Mouse (Mus musculus): ENCODE measurements around the gene Lpxn.

The Lpxn gene

DNA sequence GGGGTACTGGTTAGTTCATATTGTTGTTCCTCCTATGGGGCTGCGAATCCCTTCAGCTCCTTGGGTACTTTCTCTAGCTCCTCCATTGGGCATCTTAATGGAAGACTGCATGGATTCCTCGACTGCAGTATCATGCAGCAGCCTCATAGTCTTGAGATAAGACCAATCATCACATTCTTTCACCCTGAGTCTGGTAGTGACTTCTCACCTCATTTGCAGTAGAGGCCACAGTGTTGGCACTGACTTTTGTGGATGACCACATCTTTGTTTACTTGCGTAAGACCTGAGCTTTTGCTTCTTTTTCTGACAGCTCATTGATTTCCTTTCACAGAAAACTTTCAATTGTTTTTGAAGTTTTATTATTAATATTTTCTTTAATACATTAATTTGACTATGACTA lies 9.7 kb downstream of the Lpxn start:
- DNase-seq: no peak

DNA sequence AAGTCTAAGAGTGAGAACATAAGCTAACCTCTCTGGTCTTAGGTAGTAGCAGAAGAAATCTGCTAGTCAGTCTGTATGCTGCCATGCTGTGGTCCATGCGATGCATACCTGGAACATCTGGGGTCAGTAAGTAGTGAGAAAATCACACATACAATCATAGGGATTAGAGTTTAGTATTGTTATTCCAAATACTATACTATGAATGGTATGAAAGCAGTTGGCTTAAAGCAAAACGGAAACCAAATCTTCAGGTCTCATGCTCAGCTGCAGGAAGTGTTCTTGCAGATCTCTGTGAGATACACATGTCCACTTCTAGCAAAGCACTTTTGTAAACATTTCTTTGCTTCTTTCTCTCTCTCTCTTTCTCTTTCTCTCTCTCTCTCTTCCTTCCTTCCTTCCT lies 10.2 kb downstream of the Lpxn start:
- no peak for DNase-seq

DNA sequence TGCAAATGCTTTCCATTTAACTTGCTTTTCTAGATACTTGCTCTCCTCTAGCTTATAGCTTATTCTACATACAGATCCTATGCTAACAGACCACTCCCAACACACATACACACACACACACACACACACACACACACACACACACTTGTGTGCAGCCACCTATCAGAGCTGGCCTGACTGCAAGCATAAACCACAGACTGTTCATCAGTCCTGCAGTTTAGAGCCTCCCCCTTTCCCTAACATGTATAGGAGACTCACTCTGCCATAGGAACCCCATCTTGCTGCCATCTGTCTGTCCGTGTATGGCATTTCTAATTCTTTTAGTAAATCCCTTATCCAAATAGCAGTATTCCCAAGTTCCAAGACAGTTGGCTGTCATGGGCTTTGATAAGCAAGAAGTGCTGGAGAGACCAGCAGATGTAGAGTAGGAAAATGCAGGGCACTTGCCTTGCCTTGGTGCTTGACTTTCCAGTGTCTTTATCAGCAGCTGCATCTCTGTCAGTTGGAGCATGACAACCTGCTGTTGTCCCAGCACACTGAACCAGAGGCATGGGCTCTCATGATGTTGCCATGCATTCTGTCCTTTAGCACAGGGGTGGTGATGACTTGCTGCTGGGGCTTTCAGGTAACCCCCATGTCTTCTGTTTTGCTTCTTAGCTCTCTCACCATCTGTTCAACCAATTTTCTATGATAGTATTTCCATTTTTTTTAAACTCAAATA lies 16.8 kb downstream of the Lpxn start:
- no peak for DNase-seq

DNA sequence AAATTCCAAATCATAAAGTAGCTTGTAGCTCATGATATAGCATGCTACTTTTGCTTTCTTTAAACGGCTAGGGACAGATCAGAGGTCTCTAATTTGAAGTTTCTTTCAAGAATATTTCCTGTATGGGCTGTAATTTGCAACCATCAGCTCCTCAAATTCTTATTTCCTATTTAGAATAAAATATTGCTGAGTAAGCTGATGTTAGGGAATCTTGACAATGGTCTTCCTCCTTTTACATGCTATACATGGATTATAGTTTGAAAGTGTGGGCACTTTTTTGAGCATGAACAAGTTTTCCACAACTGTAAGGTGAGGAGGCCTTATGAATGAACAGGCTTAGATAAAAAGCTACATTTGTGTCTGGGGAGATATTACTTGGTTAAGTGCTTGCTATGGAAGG lies 17.9 kb downstream of the Lpxn start:
- DNase-seq: no peak

DNA sequence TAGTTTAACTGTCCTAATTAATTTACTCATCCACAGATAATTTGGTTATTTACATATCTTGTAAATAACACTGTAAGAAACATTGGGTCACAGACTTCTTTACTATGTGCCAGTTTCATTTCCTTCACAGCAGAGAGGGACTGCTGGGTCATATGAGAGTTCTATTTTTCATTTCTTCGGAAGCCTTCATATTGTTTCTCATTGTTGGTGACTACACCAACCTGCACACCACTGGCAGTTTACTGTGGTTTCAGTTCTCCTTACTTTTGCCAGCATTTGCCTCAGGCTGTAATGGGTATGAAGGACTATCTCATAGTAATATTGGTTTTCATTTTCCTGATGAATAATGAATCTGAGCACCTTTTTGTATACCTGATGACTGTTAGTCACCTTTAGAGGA lies 22.5 kb downstream of the Lpxn start:
- DNase-seq: no peak

DNA sequence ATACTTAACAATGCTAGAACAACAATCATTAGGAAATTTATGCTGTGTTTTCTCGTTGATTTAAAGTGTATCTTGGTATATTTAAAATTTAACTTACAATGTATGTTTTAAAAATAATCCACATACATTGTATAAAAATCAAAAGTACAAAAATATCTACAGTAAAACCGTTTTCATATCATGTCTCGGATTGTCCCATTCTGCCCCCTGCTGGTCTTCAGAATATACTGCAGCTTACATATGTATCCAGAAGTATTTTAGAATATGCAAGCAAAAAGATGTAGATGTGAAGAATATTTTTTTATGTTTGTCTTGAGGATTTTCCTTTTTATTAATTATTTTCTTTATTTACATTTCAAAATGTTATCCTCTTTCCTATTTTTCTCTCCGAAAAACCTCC lies 24.4 kb downstream of the Lpxn start:
- peak; percentile 15 to 42 for DNase-seq

DNA sequence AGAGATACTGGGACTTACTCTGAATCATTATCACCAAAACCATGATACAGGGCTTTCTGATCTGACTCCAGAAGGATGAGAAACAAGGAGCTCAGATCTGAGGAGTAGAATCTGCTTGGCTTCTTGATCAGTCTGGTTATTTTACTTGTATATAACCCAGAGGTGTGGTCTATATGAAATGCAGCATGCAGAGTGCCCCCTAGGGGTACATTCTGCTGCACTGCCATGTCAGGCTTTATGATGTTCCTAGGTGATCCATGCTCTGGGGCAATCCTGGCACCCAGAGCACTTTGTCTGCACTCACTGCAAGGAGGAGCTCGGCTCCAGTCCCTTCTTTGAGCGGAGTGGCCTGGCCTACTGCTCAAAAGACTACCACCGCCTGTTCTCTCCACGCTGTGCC lies 28.6 kb downstream of the Lpxn start:
- no peak for DNase-seq

DNA sequence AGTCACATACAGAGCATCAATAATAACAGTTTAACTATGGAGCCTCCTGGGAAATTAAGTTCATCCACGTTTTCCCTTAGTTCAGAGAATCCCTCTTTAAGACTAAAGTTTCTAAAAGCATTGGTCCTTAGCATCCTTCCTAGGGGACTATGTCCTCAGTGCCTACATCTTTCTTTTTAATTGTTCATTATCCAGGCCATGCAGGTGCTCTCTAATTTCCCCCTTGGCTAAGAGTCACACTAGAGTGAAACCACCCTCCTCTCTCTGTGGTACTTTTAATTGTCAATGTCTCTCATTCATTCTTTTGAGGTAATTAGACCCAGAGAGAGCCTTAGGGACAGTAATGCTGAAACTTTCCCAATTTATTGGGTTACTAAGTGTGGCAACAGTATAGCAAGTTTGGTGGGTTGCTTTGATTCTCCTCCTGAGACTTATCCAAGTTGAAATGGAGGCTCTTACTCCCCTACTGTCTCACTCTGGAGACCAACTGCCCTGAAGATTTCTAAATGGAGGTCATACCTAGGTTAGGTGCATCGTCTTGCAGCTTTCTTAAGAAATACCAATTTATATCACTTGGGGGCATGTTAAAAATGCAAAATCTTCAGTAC lies 34.9 kb downstream of the Lpxn start:
- no peak for DNase-seq

DNA sequence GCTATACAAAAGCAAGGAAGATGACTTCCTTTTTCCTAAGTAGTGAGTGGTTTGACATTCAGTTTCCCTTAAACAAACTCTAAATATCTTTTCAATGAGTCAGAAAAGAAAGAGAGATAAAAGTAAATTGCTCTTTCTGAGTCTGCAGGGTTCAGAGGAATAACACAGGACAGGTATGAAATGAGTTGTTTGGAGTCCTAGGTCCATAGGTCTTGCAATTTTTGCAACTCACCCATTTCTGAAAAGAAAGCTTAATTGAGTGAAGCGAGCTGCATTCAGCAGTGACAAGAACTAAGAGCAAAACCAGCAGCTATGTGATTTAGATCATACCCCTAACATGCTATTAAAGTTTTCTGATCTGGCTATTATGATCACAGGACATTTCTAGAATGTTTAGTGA lies 35.6 kb downstream of the Lpxn start:
- DNase-seq: no peak

DNA sequence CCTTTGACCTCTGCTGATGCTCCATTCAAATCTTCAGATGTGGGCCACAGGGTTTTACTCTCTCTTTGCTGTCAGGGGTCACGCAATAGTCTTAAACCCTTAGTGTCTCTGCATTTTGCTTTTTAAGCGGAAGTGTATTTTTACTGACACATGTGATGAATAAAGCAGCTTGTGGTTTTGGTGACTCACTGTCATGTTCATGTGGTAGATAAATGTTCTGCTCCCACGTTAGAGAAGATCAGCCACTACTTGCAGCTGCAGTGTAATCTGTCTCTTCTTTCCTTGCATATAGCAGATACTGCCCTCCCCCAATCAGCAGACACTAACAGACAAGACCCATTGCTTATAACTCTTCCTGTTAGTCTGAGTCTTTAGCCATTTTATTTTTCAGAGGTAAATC lies 37.6 kb downstream of the Lpxn start:
- DNase-seq: no peak

DNA sequence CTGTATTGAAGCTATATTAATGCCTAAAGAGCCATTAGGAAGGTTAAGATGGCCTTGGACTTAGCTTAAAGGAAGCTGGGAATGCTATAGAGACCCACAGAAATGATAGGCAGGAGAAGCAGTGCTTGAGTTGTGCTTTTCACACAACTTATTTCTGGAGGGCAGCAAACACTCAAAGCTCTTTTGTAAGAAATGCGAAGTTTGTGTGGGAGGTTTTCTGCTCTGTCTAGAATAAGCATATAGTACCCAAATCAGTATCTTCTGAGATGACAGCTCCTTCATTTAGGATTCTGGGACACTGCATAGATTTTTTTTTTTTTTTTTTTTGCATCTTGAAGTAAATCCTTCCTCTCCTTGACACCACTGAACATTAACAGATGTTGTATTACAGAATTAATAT lies 42.5 kb downstream of the Lpxn start:
- DNase-seq: no peak

DNA sequence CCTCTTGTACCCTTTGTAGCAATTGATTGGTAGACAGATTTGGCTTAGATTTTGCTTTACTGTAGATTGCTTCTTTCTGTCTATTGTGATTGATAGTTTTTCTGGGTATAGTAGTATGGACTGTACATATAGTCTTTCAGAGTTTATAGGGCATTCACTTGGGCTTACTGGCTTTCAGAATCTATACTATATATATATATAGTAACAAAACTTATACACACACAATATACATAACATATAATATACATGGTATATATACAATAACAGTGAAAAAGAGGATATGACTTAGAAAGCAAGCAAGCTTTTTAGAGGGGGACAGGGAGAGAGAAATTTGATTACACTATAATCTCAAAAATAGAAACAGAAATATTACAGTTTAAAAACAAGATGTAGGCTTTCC lies 50.4 kb downstream of the Lpxn start, which contains the start of gene Gm5244:
Gm5244 (plus strand) TSS at position 301 of the 400 bp plus-strand sequence.
- no peak for DNase-seq

DNA sequence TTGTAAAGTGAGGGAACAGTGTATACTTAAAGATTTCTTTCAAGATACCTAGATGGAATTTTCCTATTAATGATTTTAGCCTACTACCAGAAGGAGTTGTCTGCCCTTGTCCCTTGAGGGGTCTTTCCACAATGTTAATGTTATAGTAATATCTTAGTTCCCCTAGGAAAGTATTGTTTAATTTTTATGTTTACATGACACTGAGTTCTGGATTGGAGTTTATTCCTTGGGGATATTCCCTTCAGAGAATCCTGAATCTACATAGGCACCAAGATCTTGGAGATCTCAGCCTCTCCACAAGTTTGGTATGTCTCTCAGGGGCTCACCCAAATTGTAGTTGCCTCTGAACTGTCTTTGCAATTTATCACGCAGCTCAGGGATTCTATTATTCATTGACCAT lies 61.0 kb downstream of the Lpxn start, which contains the start of gene Olfr1444:
Olfr1444 (plus strand) TSS at position 301 of the 400 bp plus-strand sequence.
- DNase-seq: no peak
